Mouse (Mus musculus) heart, postnatal 0 days (tissue): Measurements from ENCODE around the gene Galns. TPM values are rescaled to one million over a fixed set of nuclear protein-coding genes. Genes with fewer than 3 reads are reported as not detected.

Experiments used
- ATAC-seq: fragments of 200-750 bp; cut with Nextera tagmentation; 2 replicates; pipeline ENCODE4 v1.8.0; 2017; ENCODE audit warnings: low read depth, moderate number of reproducible peaks, moderate library complexity; ENCODE audit not compliant: insufficient read depth
- DNase-seq: peaks from one replicate; pipeline ENCODE4 v3.0.0-alpha.2; 2016; ENCODE audit warnings: low spot score
- H3K27ac ChIP-seq: fragments of 300-500 bp; sonication (generic); 2 replicates; pipeline ENCODE4 v1.5.1; 2014; ENCODE audit warnings: low read depth, mild to moderate bottlenecking
- H3K27me3 ChIP-seq: fragments of 300-500 bp; sonication (generic); 2 replicates; pipeline ENCODE4 v1.6.1; 2014; ENCODE audit warnings: low read length, mixed read lengths; ENCODE audit not compliant: control insufficient read depth, insufficient read depth
- H3K36me3 ChIP-seq: fragments of 300-500 bp; sonication (generic); replicated peaks from 2 replicates; pipeline ENCODE4 v1.6.1; 2014; ENCODE audit warnings: low read length, mixed read lengths; ENCODE audit not compliant: control insufficient read depth, insufficient read depth
- H3K4me1 ChIP-seq: fragments of 300-500 bp; sonication (generic); 2 replicates; pipeline ENCODE4 v1.6.1; 2014; ENCODE audit warnings: antibody characterized with exemption; ENCODE audit not compliant: control insufficient read depth, insufficient read depth
- H3K4me2 ChIP-seq: fragments of 300-500 bp; sonication (generic); 2 replicates; pipeline ENCODE4 v1.6.1; 2014; ENCODE audit warnings: low read depth, mild to moderate bottlenecking, low read length, moderate library complexity
- H3K4me3 ChIP-seq: fragments of 300-500 bp; sonication (generic); 2 replicates; pipeline ENCODE4 v1.5.1; 2014; ENCODE audit warnings: low read depth, low read length
- H3K9ac ChIP-seq: fragments of 300-500 bp; sonication (generic); replicated peaks from 2 replicates; pipeline ENCODE4 v1.6.1; 2014; ENCODE audit warnings: low read depth, low read length, mixed read lengths
- H3K9me3 ChIP-seq: fragments of 300-500 bp; sonication (generic); replicated peaks from 2 replicates; pipeline ENCODE4 v1.6.1; 2016; ENCODE audit warnings: low read length; ENCODE audit not compliant: control insufficient read depth
- CTCF ChIP-seq: IDR thresholded peaks from 2 replicates; pipeline ENCODE4 v1.5.1; 2016; ENCODE audit warnings: antibody characterized with exemption, control low read depth, low read depth
- EP300 ChIP-seq: IDR thresholded peaks from 2 replicates; pipeline ENCODE4 v1.6.1; 2016; ENCODE audit warnings: antibody characterized with exemption, low read depth
- WGBS: fragments of 180-500 bp; shearing (Covaris S2); extraction: QIAGEN DNeasy Blood & Tissue Kit; methylation state at CpG from one replicate; pipeline ENCODE4 v1.1.7; 2014; 5-methylcytosine and 5-hydroxymethylcytosine counted together
- polyA plus RNA-seq: library from polyadenylated mRNA; unstranded; fragments of >200 nt; fragmentation: Nextera tagmentation; extraction: Ambion mirVana; gene quantifications from 2 replicates; pipeline ENCODE4 v1.2.1, GENCODE M21; 2015
- total RNA-seq: library from RNA; depleted of rRNA; stranded (reverse); fragments of >200 nt; gene quantifications from 2 replicates; pipeline ENCODE4 v1.2.3, GENCODE M21; 2014; ENCODE audit warnings: low replicate concordance

The Galns gene
- total and polyA plus RNA-seq, 2 experiments from 2014 or later, result 7.2 to 11.6 TPM

- Histone ChIP-seq H3K9ac (peak within 1 kb of the TSS; percentile 65), H3K27ac (peak within 1 kb of the TSS; percentile 71), H3K9me3 (no peaks in the 10 kb centered on the region), H3K4me1 (peaks cover 15% of the 10 kb centered on the region), H3K36me3 (no peaks in the 10 kb centered on the region), H3K27me3 (no peaks in the 10 kb centered on the region), H3K4me3 (peak within 1 kb of the TSS; percentile 64), H3K4me2 (peak within 1 kb of the TSS; percentile 67)
- ATAC-seq, result peak; percentile 78
- TF ChIP-seq EP300 (0 out of 2 replicates have a peak, but pooled peaks have one; percentile 19), CTCF (peak; percentile 100)
- WGBS, result 14% methylated on average over 36 of the region's 56 CpGs
- DNase-seq, result peak; percentile 81
Observed at GRCm38 (mm10) chr8:122551265-122552051, 59.8 kb downstream of the Galns start, which contains the start of gene Piezo1. Piezo1 (minus strand) TSS chr8:122551329.

- Histone ChIP-seq H3K4me3 (peak overlapping the region; percentile 64), H3K9me3 (no peaks in the 10 kb centered on the region), H3K4me1 (peaks cover 20% of the 10 kb centered on the region), H3K36me3 (no peaks in the 10 kb centered on the region), H3K4me2 (peak overlapping the region; percentile 67), H3K9ac (peak overlapping the region; percentile 65), H3K27me3 (no peaks in the 10 kb centered on the region), H3K27ac (peak overlapping the region; percentile 71)
- WGBS, result no CpG with 5 or more reads among the region's 43 CpGs
- DNase-seq, result no peak
- TF ChIP-seq CTCF (no peak), EP300 (no peak)
- ATAC-seq, result peak; percentile 30
Observed at GRCm38 (mm10) chr8:122550995-122551264, 60.3 kb downstream of the Galns start.

GRCm38 (mm10) chr8:122550234-122550994, 60.8 kb downstream of the Galns start:
- WGBS, result 5% methylated on average over 52 of the region's 52 CpGs

GRCm38 (mm10) chr8:122548891-122549439, 62.3 kb downstream of the Galns start:
- no peaks in the 10 kb centered on the region for H3K9me3 ChIP-seq
- H3K4me1 ChIP-seq, result peaks cover 23% of the 10 kb centered on the region
- TF ChIP-seq CTCF (no peak), EP300 (no peak)

More at GRCm38 (mm10) chr8:122550234-122550994, 60.8 kb downstream of the Galns start:
- Histone ChIP-seq H3K9me3 (no peaks in the 10 kb centered on the region), H3K27ac (peak overlapping the region; percentile 71), H3K27me3 (no peaks in the 10 kb centered on the region), H3K4me1 (peaks cover 23% of the 10 kb centered on the region), H3K4me3 (peak overlapping the region; percentile 64), H3K36me3 (no peaks in the 10 kb centered on the region), H3K4me2 (peak overlapping the region; percentile 67), H3K9ac (peak overlapping the region; percentile 65)
- DNase-seq, result peak; percentile 39
- ATAC-seq, result peak; percentile 61
- TF ChIP-seq CTCF, result no peak
- no peak for TF ChIP-seq EP300

GRCm38 (mm10) chr8:122548331-122548730, 62.9 kb downstream of the Galns start:
- H3K27ac ChIP-seq, result peak overlapping the region; percentile 63
- TF ChIP-seq EP300 (no peak), CTCF (no peak)

More at GRCm38 (mm10) chr8:122548891-122549439, 62.3 kb downstream of the Galns start:
- Histone ChIP-seq H3K4me2 (peak overlapping the region; percentile 67), H3K27me3 (no peaks in the 10 kb centered on the region), H3K27ac (peak overlapping the region; percentile 63), H3K36me3 (no peaks in the 10 kb centered on the region), H3K9ac (peak overlapping the region; percentile 65; the same call in 1 of the 2 replicates), H3K4me3 (peak overlapping the region; percentile 64; the same call in 1 of the 2 replicates)
- WGBS, result 58% methylated on average over 3 of the region's 3 CpGs
- ATAC-seq (no peak), DNase-seq (no peak)

More at GRCm38 (mm10) chr8:122548331-122548730, 62.9 kb downstream of the Galns start:
- Histone ChIP-seq H3K4me1 (peaks cover 23% of the 10 kb centered on the region), H3K4me2 (peak overlapping the region; percentile 67), H3K27me3 (no peaks in the 10 kb centered on the region), H3K9me3 (no peaks in the 10 kb centered on the region), H3K9ac (no peak overlapping the region; the same call in 1 of the 2 replicates), H3K4me3 (no peak overlapping the region), H3K36me3 (no peaks in the 10 kb centered on the region)
- 71% methylated on average over 13 of the region's 13 CpGs for WGBS
- no peak for ATAC-seq
- no peak for DNase-seq
